Mouse (Mus musculus): ENCODE data around the gene Dnal1. TPM values are rescaled to one million over a fixed set of nuclear protein-coding genes. Genes with fewer than 3 reads are reported as not detected.

Dnal1 gene
- polyA plus RNA-seq, 1 experiment from 2014 or later, result 2.8 TPM

GRCm38 (mm10) chr12:84161116-84161515 is 47.0 kb downstream of the Dnal1 start:
- 42% methylated on average over 8 of the region's 8 CpGs for WGBS
- no peak overlapping the region for H3K9ac ChIP-seq (ENCODE audit: low read length)
- no peaks in the 10 kb centered on the region for H3K27me3 ChIP-seq (replicated peaks; ENCODE audit: control insufficient read depth, insufficient read depth, low read length)
- no peak overlapping the region for H3K4me2 ChIP-seq (ENCODE audit: low read length)
- H3K9me3 ChIP-seq (ENCODE audit: control insufficient read depth, low read length), result no peaks in the 10 kb centered on the region
- H3K27ac ChIP-seq (ENCODE audit: low read depth), result no peak overlapping the region
- H3K4me3 ChIP-seq (ENCODE audit: low read depth, low read length), result no peak overlapping the region
- H3K36me3 ChIP-seq (ENCODE audit: control insufficient read depth, insufficient read depth, low read length), result peaks cover 54% of the 10 kb centered on the region
- peaks cover 9% of the 10 kb centered on the region; the same call in 1 of the 2 replicates for H3K4me1 ChIP-seq (replicated peaks; ENCODE audit: control insufficient read depth, insufficient read depth, low read length)
- ATAC-seq (replicated peaks; ENCODE audit: low FRiP score, low TSS enrichment, low read depth) (no peak), DNase-seq (ENCODE audit: low spot score) (peak; percentile 50)

DNA sequence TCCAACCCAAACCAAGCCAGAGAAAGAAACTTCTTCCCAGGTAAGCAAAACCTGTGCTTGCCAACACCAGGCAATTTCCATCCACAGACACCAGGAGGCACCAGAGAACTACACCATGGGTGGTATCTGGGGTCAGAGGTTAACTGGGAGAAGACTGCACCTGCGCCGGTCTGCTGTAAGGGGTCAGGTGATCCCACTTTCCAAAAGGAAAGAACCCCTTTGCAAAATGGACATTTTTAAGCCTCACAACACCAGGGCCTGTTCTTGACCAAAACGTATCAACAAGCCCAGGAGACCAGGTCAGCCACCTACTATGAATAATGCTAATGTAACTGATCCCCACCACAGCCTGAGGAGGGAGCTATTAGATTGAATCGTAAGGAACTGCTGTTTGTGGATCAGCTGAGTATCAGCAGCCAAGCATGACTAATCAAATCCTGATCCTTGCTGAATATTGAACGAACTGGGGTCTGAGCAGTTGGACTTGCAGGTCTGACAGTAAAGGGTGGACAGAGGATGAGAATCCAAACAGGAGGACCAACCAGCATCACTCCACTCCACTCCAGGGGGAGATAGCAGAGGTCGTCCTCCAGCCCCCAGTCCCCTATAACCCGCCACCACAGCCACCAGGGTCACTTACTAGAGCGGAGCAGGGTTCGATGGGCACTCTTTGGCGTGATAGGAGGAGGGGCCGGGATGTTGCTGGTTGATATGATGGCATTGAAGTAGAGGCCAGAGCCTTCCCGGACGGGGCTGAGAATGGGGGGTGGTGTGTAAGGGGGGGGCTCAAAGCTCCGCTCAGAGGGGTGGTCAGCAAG is 47.7 kb downstream of the Dnal1 start:
- no peaks in the 10 kb centered on the region for H3K9me3 ChIP-seq (ENCODE audit: control insufficient read depth, low read length)
- H3K36me3 ChIP-seq (ENCODE audit: control insufficient read depth, insufficient read depth, low read length), result peaks cover 47% of the 10 kb centered on the region
- no peaks in the 10 kb centered on the region for H3K27me3 ChIP-seq (replicated peaks; ENCODE audit: control insufficient read depth, insufficient read depth, low read length)
- no peak overlapping the region for H3K27ac ChIP-seq (ENCODE audit: low read depth)
- H3K4me2 ChIP-seq (ENCODE audit: low read length), result no peak overlapping the region
- WGBS, result 72% methylated on average over 14 of the region's 14 CpGs
- H3K9ac ChIP-seq (ENCODE audit: low read length), result no peak overlapping the region
- H3K4me1 ChIP-seq (replicated peaks; ENCODE audit: control insufficient read depth, insufficient read depth, low read length), result peaks cover 10% of the 10 kb centered on the region; the same call in 1 of the 2 replicates
- no peak overlapping the region for H3K4me3 ChIP-seq (ENCODE audit: low read depth, low read length)
- DNase-seq (ENCODE audit: low spot score), result peak; percentile 72
- ATAC-seq (replicated peaks; ENCODE audit: low FRiP score, low TSS enrichment, low read depth), result no peak

DNA sequence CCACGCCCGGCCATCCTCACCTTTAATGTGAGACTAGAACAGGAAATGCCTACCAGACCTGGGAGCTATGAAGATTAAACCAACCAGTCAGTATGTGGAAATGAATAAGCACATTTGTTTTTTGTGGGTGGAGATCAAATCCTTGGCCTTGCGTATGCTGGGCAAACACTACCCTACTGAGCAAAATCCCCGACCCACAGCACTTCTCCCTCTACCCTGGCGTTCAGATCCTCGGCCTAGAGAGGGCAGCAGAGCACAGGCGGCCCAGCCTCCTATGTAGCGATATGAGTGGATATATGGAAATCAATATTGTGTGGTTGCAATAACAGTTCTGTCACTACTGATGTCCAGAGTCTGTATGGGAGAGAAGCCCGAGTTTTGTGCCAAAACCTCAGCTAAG is 49.0 kb downstream of the Dnal1 start:
- no peak for ATAC-seq (replicated peaks; ENCODE audit: low FRiP score, low TSS enrichment, low read depth)
- Histone ChIP-seq H3K4me2 (ENCODE audit: low read length) (no peak overlapping the region), H3K9me3 (ENCODE audit: control insufficient read depth, low read length) (no peaks in the 10 kb centered on the region), H3K9ac (ENCODE audit: low read length) (no peak overlapping the region), H3K27me3 (replicated peaks; ENCODE audit: control insufficient read depth, insufficient read depth, low read length) (no peaks in the 10 kb centered on the region), H3K4me1 (replicated peaks; ENCODE audit: control insufficient read depth, insufficient read depth, low read length) (peaks cover 10% of the 10 kb centered on the region; the same call in 1 of the 2 replicates), H3K27ac (ENCODE audit: low read depth) (no peak overlapping the region), H3K36me3 (ENCODE audit: control insufficient read depth, insufficient read depth, low read length) (peaks cover 35% of the 10 kb centered on the region), H3K4me3 (ENCODE audit: low read depth, low read length) (no peak overlapping the region)
- DNase-seq (ENCODE audit: low spot score), result peak; percentile 54
- 87% methylated on average over 9 of the region's 9 CpGs for WGBS

GRCm38 (mm10) chr12:84163586-84164110 is 49.5 kb downstream of the Dnal1 start:
- ATAC-seq (replicated peaks; ENCODE audit: low FRiP score, low TSS enrichment, low read depth) (no peak), DNase-seq (ENCODE audit: low spot score) (peak; percentile 48)
- H3K36me3 ChIP-seq (ENCODE audit: control insufficient read depth, insufficient read depth, low read length), result peaks cover 30% of the 10 kb centered on the region
- no peak overlapping the region for H3K9ac ChIP-seq (ENCODE audit: low read length)
- H3K4me3 ChIP-seq (ENCODE audit: low read depth, low read length), result no peak overlapping the region
- no peaks in the 10 kb centered on the region for H3K9me3 ChIP-seq (ENCODE audit: control insufficient read depth, low read length)
- H3K4me2 ChIP-seq (ENCODE audit: low read length), result no peak overlapping the region
- whole genome bisulfite sequencing, result 77% methylated on average over 11 of the region's 11 CpGs
- H3K27me3 ChIP-seq (replicated peaks; ENCODE audit: control insufficient read depth, insufficient read depth, low read length), result no peaks in the 10 kb centered on the region
- H3K4me1 ChIP-seq (replicated peaks; ENCODE audit: control insufficient read depth, insufficient read depth, low read length), result peaks cover 10% of the 10 kb centered on the region; the same call in 1 of the 2 replicates
- H3K27ac ChIP-seq (ENCODE audit: low read depth), result no peak overlapping the region

GRCm38 (mm10) chr12:84165631-84166373 is 51.6 kb downstream of the Dnal1 start:
- peaks cover 10% of the 10 kb centered on the region; the same call in 1 of the 2 replicates for H3K4me1 ChIP-seq (replicated peaks; ENCODE audit: control insufficient read depth, insufficient read depth, low read length)
- H3K27me3 ChIP-seq (replicated peaks; ENCODE audit: control insufficient read depth, insufficient read depth, low read length), result no peaks in the 10 kb centered on the region
- no peak overlapping the region for H3K9ac ChIP-seq (ENCODE audit: low read length)
- ATAC-seq (replicated peaks; ENCODE audit: low FRiP score, low TSS enrichment, low read depth) (no peak), DNase-seq (ENCODE audit: low spot score) (no peak)
- H3K36me3 ChIP-seq (ENCODE audit: control insufficient read depth, insufficient read depth, low read length), result peaks cover 20% of the 10 kb centered on the region
- H3K9me3 ChIP-seq (ENCODE audit: control insufficient read depth, low read length), result no peaks in the 10 kb centered on the region
- no peak overlapping the region for H3K27ac ChIP-seq (ENCODE audit: low read depth)
- 43% methylated on average over 8 of the region's 8 CpGs for WGBS
- no peak overlapping the region for H3K4me2 ChIP-seq (ENCODE audit: low read length)
- H3K4me3 ChIP-seq (ENCODE audit: low read depth, low read length), result no peak overlapping the region

GRCm38 (mm10) chr12:84170610-84171009 is 56.4 kb downstream of the Dnal1 start:
- Histone ChIP-seq H3K4me3 (ENCODE audit: low read depth, low read length) (no peak overlapping the region), H3K27me3 (replicated peaks; ENCODE audit: control insufficient read depth, insufficient read depth, low read length) (no peaks in the 10 kb centered on the region), H3K4me1 (replicated peaks; ENCODE audit: control insufficient read depth, insufficient read depth, low read length) (peaks cover 25% of the 10 kb centered on the region), H3K4me2 (ENCODE audit: low read length) (no peak overlapping the region), H3K27ac (ENCODE audit: low read depth) (no peak overlapping the region), H3K36me3 (ENCODE audit: control insufficient read depth, insufficient read depth, low read length) (peaks cover 46% of the 10 kb centered on the region), H3K9me3 (ENCODE audit: control insufficient read depth, low read length) (no peaks in the 10 kb centered on the region), H3K9ac (ENCODE audit: low read length) (no peak overlapping the region)
- ATAC-seq (replicated peaks; ENCODE audit: low FRiP score, low TSS enrichment, low read depth) (no peak), DNase-seq (ENCODE audit: low spot score) (no peak)
- WGBS, result 87% methylated on average over 10 of the region's 10 CpGs

GRCm38 (mm10) chr12:84172216-84172615 is 58.0 kb downstream of the Dnal1 start:
- WGBS, result 92% methylated on average over 3 of the region's 3 CpGs
- no peak for DNase-seq (ENCODE audit: low spot score)
- Histone ChIP-seq H3K27me3 (replicated peaks; ENCODE audit: control insufficient read depth, insufficient read depth, low read length) (no peaks in the 10 kb centered on the region), H3K4me1 (replicated peaks; ENCODE audit: control insufficient read depth, insufficient read depth, low read length) (peaks cover 34% of the 10 kb centered on the region), H3K4me2 (ENCODE audit: low read length) (no peak overlapping the region), H3K9me3 (ENCODE audit: control insufficient read depth, low read length) (no peaks in the 10 kb centered on the region), H3K36me3 (ENCODE audit: control insufficient read depth, insufficient read depth, low read length) (peaks cover 46% of the 10 kb centered on the region), H3K4me3 (ENCODE audit: low read depth, low read length) (no peak overlapping the region), H3K27ac (ENCODE audit: low read depth) (no peak overlapping the region), H3K9ac (ENCODE audit: low read length) (no peak overlapping the region)
- ATAC-seq (replicated peaks; ENCODE audit: low FRiP score, low TSS enrichment, low read depth), result no peak

GRCm38 (mm10) chr12:84172862-84173261 is 58.7 kb downstream of the Dnal1 start:
- Histone ChIP-seq H3K27me3 (replicated peaks; ENCODE audit: control insufficient read depth, insufficient read depth, low read length) (no peaks in the 10 kb centered on the region), H3K9ac (ENCODE audit: low read length) (no peak overlapping the region), H3K4me3 (ENCODE audit: low read depth, low read length) (no peak overlapping the region), H3K36me3 (ENCODE audit: control insufficient read depth, insufficient read depth, low read length) (peaks cover 46% of the 10 kb centered on the region), H3K4me1 (replicated peaks; ENCODE audit: control insufficient read depth, insufficient read depth, low read length) (peaks cover 41% of the 10 kb centered on the region), H3K4me2 (ENCODE audit: low read length) (no peak overlapping the region), H3K27ac (ENCODE audit: low read depth) (no peak overlapping the region), H3K9me3 (ENCODE audit: control insufficient read depth, low read length) (no peaks in the 10 kb centered on the region)
- DNase-seq (ENCODE audit: low spot score) (no peak), ATAC-seq (replicated peaks; ENCODE audit: low FRiP score, low TSS enrichment, low read depth) (no peak)
- 94% methylated on average over 17 of the region's 17 CpGs for WGBS
